Mouse (Mus musculus): ENCODE measurements around the gene Gxylt2. TPM values are rescaled to one million over a fixed set of nuclear protein-coding genes. Genes with fewer than 3 reads are reported as not detected.

The Gxylt2 gene
- polyA plus RNA-seq, 1 experiment from 2014 or later, result 1.3 TPM

DNA sequence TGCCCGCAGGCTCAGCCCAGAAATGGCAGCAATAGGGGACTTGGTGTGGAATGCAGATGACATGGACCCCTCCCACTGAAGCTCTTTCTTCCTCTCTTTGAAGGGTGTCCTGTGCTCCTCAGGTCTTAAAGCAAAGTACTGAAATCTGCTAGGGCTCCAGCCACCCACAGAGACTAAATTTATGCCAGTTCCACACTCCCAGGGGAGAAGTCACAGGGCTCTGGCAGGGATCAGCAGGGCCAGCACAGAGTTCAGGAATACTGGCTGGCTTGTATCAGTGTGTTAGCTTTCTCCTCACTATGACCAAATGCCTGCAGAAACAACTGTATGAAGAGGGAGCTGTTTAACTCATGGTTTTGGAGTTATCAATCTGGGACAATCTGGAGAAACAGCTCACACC, 84.6 kb downstream of the Gxylt2 start:
- H3K9me3 ChIP-seq, result no peaks in the 10 kb centered on the region; the same call in 1 of the 2 replicates
- no peaks in the 10 kb centered on the region; the same call in 1 of the 2 replicates for H3K4me1 ChIP-seq
- DNase-seq (ENCODE audit: extremely low spot score, low spot score), result no peak
- no peaks in the 10 kb centered on the region for H3K36me3 ChIP-seq (replicated peaks)
- H3K27ac ChIP-seq, result no peak overlapping the region
- no peaks in the 10 kb centered on the region for H3K27me3 ChIP-seq (ENCODE audit: poor library complexity, severe bottlenecking)
- H3K4me3 ChIP-seq, result no peak overlapping the region
- 95% methylated on average over 1 of the region's 1 CpGs for WGBS

DNA sequence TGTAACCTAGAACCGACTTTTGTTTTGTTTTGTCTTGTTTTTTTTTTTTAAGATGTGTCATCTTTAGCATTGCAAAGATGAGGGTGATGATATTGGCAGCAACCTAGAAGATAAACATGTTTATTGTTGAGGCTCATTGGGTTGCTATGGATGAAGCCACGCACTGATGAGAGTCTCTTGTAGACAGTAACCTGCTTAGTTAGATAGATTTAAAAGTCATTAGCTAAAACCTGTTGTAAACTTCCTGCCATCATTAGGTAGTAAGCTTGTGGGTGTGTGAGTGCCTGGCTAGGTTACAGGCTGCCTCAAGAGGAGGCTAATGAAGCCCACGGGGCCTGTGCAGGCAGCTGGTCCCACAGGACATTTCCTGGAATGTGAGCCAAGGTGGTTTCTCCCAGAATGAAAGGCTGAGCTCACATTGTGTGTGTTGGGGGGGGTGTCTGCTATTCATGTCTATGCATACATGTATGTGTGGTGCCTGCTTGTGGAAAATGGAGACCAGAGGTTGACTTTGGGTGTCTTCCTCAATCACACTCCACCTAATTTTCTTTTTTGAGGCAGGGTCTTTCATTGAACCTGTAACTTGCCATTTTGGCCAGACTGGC, 87.6 kb downstream of the Gxylt2 start:
- Histone ChIP-seq H3K4me3 (no peak overlapping the region), H3K36me3 (replicated peaks) (no peaks in the 10 kb centered on the region), H3K27me3 (ENCODE audit: poor library complexity, severe bottlenecking) (no peaks in the 10 kb centered on the region), H3K27ac (no peak overlapping the region), H3K4me1 (no peaks in the 10 kb centered on the region), H3K9me3 (no peaks in the 10 kb centered on the region)
- WGBS, result 85% methylated on average over 3 of the region's 3 CpGs
- DNase-seq (ENCODE audit: extremely low spot score, low spot score), result no peak

DNA sequence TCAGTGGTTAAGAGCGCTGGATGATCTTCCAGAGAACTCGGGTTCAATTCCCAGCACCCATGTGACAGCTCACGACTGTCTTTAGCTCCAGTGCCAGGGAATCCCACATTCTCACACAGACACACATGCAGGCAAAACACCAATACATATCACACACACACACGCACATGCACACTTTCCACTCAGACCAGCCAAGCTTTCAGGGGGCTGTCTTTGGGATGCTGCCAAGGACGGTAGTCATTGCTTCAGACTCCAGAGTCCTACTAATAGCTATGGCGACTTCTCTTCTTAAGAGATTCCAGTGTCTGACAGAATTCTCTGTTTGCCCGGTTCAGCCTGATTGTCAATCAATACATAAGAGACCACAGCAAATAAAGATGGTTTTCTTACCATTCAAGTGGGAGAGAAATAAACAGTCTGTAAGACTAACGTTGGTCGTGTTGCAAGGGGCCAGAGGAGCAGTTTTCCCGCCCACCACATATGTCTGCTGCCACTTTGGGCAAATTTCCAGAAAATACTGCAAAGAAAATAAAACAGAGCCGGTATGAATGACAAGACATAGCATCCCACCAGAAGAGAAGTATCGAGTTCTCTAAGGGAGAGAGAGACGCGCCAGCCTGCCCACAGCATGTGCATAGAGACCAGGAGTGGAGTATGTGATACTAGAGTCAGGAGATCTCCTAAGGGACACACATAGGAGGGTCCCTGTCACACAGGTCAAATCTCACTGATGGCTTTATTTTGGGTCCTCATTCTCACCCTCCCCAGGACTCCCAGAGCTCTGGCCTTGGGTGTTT, 88.6 kb downstream of the Gxylt2 start:
- H3K4me1 ChIP-seq, result no peaks in the 10 kb centered on the region
- no peak for DNase-seq (ENCODE audit: extremely low spot score, low spot score)
- no peaks in the 10 kb centered on the region for H3K36me3 ChIP-seq (replicated peaks)
- 94% methylated on average over 14 of the region's 14 CpGs for WGBS
- H3K4me3 ChIP-seq, result no peak overlapping the region
- no peak overlapping the region for H3K27ac ChIP-seq
- no peaks in the 10 kb centered on the region for H3K9me3 ChIP-seq
- H3K27me3 ChIP-seq (ENCODE audit: poor library complexity, severe bottlenecking), result no peaks in the 10 kb centered on the region

- WGBS, result 52% methylated on average over 6 of the region's 6 CpGs
- H3K4me3 ChIP-seq, result no peak overlapping the region
- no peaks in the 10 kb centered on the region for H3K9me3 ChIP-seq
- no peaks in the 10 kb centered on the region for H3K27me3 ChIP-seq (ENCODE audit: poor library complexity, severe bottlenecking)
- no peaks in the 10 kb centered on the region for H3K36me3 ChIP-seq (replicated peaks)
- DNase-seq (ENCODE audit: extremely low spot score, low spot score), result no peak
- no peak overlapping the region for H3K27ac ChIP-seq
- no peaks in the 10 kb centered on the region for H3K4me1 ChIP-seq
Measured at GRCm38 (mm10) chr6:100795797-100796196, 91.3 kb downstream of the Gxylt2 start.

DNA sequence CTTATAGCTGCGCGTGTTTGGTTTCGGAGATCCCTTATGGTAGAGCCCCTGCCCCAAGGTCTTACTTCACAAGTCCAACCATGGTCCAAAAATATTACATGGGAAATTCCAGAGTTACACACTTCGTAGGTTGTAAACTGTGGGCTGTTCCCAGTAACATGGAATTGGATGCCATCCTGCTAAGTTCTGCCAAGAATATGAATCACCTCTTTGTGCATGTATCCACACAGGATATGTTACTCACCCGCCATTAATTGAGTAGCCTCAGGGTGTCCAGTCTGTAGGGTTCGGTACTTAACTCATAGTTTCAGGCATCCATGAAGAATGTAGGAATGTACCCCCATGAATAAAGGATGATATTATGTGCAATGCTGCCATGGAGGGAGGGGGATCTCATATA, 94.8 kb downstream of the Gxylt2 start:
- Histone ChIP-seq H3K36me3 (replicated peaks) (no peaks in the 10 kb centered on the region), H3K4me3 (no peak overlapping the region), H3K9me3 (no peaks in the 10 kb centered on the region), H3K27me3 (ENCODE audit: poor library complexity, severe bottlenecking) (no peaks in the 10 kb centered on the region), H3K4me1 (no peaks in the 10 kb centered on the region), H3K27ac (no peak overlapping the region)
- DNase-seq (ENCODE audit: extremely low spot score, low spot score), result no peak
- 90% methylated on average over 6 of the region's 6 CpGs for WGBS

- no peak overlapping the region for H3K4me3 ChIP-seq
- H3K9me3 ChIP-seq, result no peaks in the 10 kb centered on the region
- H3K27me3 ChIP-seq (ENCODE audit: poor library complexity, severe bottlenecking), result no peaks in the 10 kb centered on the region
- DNase-seq (ENCODE audit: extremely low spot score, low spot score), result no peak
- H3K4me1 ChIP-seq, result no peaks in the 10 kb centered on the region
- WGBS, result 98% methylated on average over 4 of the region's 4 CpGs
- H3K36me3 ChIP-seq (replicated peaks), result no peaks in the 10 kb centered on the region
- no peak overlapping the region for H3K27ac ChIP-seq
Measured at GRCm38 (mm10) chr6:100799766-100800165, 95.2 kb downstream of the Gxylt2 start.

GRCm38 (mm10) chr6:100800497-100800955, 96.0 kb downstream of the Gxylt2 start:
- Histone ChIP-seq H3K9me3 (no peaks in the 10 kb centered on the region), H3K27ac (no peak overlapping the region), H3K4me3 (no peak overlapping the region), H3K4me1 (no peaks in the 10 kb centered on the region), H3K27me3 (ENCODE audit: poor library complexity, severe bottlenecking) (no peaks in the 10 kb centered on the region), H3K36me3 (replicated peaks) (no peaks in the 10 kb centered on the region)
- DNase-seq (ENCODE audit: extremely low spot score, low spot score), result no peak
- 86% methylated on average over 10 of the region's 10 CpGs for WGBS

GRCm38 (mm10) chr6:100802381-100803083, 98.0 kb downstream of the Gxylt2 start:
- Histone ChIP-seq H3K27ac (no peak overlapping the region), H3K9me3 (no peaks in the 10 kb centered on the region), H3K36me3 (replicated peaks) (no peaks in the 10 kb centered on the region), H3K4me1 (no peaks in the 10 kb centered on the region), H3K27me3 (ENCODE audit: poor library complexity, severe bottlenecking) (no peaks in the 10 kb centered on the region), H3K4me3 (no peak overlapping the region)
- DNase-seq (ENCODE audit: extremely low spot score, low spot score), result no peak
- WGBS, result 81% methylated on average over 13 of the region's 13 CpGs

GRCm38 (mm10) chr6:100803250-100803649, 98.7 kb downstream of the Gxylt2 start:
- 88% methylated on average over 3 of the region's 3 CpGs for WGBS
- H3K9me3 ChIP-seq, result no peaks in the 10 kb centered on the region
- H3K4me3 ChIP-seq, result no peak overlapping the region
- no peaks in the 10 kb centered on the region for H3K36me3 ChIP-seq (replicated peaks)
- H3K27me3 ChIP-seq (ENCODE audit: poor library complexity, severe bottlenecking), result no peaks in the 10 kb centered on the region
- H3K27ac ChIP-seq, result no peak overlapping the region
- no peaks in the 10 kb centered on the region for H3K4me1 ChIP-seq
- DNase-seq (ENCODE audit: extremely low spot score, low spot score), result no peak

DNA sequence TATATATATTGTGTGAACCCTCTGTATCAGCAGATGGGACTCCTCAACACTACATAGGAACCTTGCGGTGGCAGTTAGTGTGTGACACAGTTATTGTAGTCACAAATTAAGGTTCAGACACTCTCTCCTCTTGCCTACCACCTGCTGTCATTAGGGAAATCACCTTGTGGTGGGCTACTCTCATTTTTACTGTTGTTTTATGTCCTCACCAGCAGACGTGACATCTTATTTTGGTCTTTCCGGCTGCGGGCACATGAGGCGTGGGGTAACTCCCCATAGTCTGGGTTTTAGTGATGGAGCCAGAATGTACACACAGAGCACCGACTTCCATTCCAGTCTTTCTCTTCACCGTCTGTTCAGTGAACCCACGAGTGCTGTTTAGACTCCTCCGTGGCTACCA, 102.7 kb downstream of the Gxylt2 start:
- DNase-seq (ENCODE audit: extremely low spot score, low spot score), result no peak
- Histone ChIP-seq H3K27me3 (ENCODE audit: poor library complexity, severe bottlenecking) (no peaks in the 10 kb centered on the region), H3K27ac (no peak overlapping the region), H3K9me3 (no peaks in the 10 kb centered on the region), H3K36me3 (replicated peaks) (no peaks in the 10 kb centered on the region), H3K4me3 (no peak overlapping the region), H3K4me1 (no peaks in the 10 kb centered on the region)
- whole genome bisulfite sequencing, result 95% methylated on average over 9 of the region's 9 CpGs

GRCm38 (mm10) chr6:100807746-100808145, 103.2 kb downstream of the Gxylt2 start:
- no peaks in the 10 kb centered on the region for H3K4me1 ChIP-seq
- 58% methylated on average over 1 of the region's 1 CpGs for WGBS
- no peaks in the 10 kb centered on the region for H3K27me3 ChIP-seq (ENCODE audit: poor library complexity, severe bottlenecking)
- no peaks in the 10 kb centered on the region for H3K36me3 ChIP-seq (replicated peaks)
- H3K9me3 ChIP-seq, result no peaks in the 10 kb centered on the region
- H3K4me3 ChIP-seq, result no peak overlapping the region
- no peak for DNase-seq (ENCODE audit: extremely low spot score, low spot score)
- no peak overlapping the region for H3K27ac ChIP-seq

DNA sequence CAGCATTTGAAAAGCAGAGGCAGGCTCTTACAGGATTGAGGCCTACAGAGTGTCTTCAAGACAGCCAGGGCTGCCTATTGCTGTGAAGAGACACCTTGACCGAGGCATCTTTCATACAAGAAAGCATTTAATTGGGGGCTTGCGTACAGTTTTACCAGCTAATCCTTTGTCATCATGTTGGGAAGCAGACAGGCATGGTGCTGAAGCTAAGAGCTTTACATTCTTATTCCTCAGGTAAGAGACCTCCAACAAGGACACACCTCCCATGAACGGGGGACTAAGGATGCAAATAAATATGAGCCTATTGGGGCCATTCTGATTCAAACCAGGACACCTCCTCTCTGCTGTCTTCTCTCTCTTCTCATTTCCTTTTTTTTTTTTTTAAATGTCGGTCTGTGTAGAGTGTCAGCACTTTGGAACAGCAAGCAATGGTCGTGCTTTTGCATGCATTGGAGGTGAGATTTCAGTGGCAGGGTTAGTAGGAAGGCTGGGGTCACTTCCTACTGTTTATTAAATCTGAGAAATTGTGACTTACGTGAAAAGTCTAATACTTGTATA, 103.8 kb downstream of the Gxylt2 start:
- no peak for DNase-seq (ENCODE audit: extremely low spot score, low spot score)
- Histone ChIP-seq H3K4me1 (no peaks in the 10 kb centered on the region), H3K27ac (no peak overlapping the region), H3K27me3 (ENCODE audit: poor library complexity, severe bottlenecking) (no peaks in the 10 kb centered on the region), H3K4me3 (no peak overlapping the region), H3K9me3 (no peaks in the 10 kb centered on the region), H3K36me3 (replicated peaks) (no peaks in the 10 kb centered on the region)
- WGBS, result 88% methylated on average over 6 of the region's 6 CpGs

- Histone ChIP-seq H3K36me3 (replicated peaks) (no peaks in the 10 kb centered on the region), H3K27me3 (ENCODE audit: poor library complexity, severe bottlenecking) (no peaks in the 10 kb centered on the region), H3K27ac (no peak overlapping the region), H3K4me3 (no peak overlapping the region), H3K4me1 (no peaks in the 10 kb centered on the region), H3K9me3 (no peaks in the 10 kb centered on the region)
- 94% methylated on average over 4 of the region's 4 CpGs for WGBS
- DNase-seq (ENCODE audit: extremely low spot score, low spot score), result no peak
Measured at GRCm38 (mm10) chr6:100810117-100810516, 105.6 kb downstream of the Gxylt2 start.
